Mouse (Mus musculus) right cerebral cortex, postnatal 14 days (tissue): ENCODE measurements around the gene Sohlh1.
"Not testable (repeated sequence)": the region's sequence is repeated elsewhere in the genome, so short reads cannot be mapped to it uniquely, and the experiment has no call there.

Source experiments
- DNase-seq: peaks from one replicate; pipeline ENCODE4 v3.0.0; 2022

Gene Sohlh1

DNA sequence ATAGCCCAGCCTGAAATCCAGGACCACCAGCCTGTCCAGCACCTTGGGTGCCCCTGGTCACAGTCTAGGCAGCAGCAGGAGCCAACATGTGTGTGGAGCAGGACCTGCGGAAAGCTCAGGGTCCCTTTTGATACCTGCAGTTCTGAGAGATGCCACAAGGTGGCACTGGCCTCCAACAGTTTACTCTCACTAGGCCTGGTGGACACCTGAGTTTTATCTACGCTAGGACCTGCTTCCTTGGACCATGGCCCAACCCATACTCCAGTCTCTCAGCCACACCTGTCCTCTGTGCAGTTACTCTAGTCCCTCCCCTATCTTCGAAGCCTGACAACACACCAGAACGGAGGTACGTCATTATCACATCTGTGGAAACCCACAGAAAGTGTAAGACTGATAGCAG lies 10.8 kb downstream of the Sohlh1 start:
- peak; percentile 76 for DNase-seq

DNA sequence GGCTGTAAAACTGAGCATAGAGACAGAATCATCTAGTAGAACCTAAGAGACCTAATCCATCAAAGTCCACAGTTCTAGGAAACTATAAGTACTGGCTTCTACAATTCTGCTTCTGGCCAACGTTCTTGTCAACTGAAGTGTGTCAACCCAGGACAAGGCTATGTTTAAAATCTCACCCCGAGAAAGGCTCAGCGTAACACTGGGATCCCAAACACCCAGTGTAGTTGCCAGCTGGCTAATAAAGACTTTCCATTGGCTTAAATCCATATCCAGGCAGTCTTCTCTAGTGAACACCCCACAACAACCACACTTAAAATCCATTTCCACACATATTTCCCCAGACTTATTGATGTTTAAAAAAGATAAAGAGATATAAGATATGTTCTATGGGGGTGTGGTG lies 16.3 kb downstream of the Sohlh1 start:
- no peak for DNase-seq

DNA sequence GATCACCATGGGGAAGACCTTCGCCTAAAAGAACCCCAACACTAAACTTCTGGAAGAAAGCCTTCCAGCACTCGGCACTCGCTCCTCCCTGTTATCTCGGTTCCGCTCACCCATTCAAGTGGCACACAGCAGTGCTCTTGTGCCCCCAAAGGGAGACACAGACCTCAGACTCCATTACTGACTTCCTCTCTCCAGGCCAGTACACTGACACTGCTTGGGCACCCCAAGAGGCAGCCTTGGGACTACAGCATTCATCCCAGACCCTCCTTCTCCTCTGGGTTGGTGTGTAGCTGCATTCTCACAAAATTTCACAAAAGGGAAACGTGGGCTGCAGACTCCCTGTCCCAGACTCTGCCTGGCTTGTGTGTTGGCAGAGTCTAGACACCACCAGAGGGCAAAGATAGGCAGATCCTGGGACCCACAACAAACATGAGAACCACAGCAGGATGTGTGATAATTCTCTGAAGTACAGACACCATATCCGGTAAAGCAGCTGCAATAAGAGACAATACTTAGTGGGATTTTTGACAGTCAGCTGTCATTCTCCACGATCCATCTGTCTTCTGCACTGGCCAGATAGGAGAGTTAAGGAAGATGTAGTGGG lies 18.6 kb downstream of the Sohlh1 start:
- no peak for DNase-seq

DNA sequence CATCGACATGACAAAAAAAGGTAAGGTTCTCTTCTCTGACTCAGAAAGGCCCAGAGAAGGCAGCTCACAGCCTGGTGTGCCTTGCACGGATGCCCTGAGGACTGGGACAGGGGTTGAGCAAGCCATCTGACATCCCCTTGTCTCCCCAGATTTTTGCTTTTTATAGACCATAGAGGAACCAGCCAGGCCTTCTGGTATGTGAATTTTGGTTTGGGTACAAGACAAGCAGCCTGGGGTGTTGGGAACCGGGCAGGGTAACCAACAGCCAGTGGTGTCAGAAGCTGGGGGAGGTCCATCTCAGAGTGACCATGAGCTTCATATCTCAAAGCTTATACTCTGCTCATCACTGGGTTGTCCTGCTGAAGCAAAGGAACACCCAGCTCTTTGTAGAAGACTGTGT lies 22.3 kb downstream of the Sohlh1 start:
- DNase-seq, result no peak

DNA sequence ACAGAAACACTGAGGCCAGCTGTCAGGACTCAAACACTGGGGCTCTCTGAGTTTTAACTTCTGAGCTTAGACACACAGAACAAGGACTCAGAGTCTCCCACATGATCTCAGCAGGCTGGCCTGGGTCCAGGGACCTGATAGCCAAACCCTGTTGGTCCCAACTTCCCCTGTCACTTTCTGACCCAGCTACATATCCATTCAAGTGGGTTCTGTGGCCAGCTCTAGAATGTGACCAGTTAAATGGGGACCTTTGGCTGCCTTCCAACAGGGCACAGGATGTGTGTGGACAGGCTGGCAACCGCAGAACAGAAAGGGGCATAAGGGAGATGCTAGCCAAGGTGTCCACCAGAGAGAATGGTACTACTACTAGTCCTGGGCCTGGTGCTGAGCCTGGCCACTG lies 24.2 kb downstream of the Sohlh1 start, which contains the start of gene Lcn9:
Gene Lcn9, plus strand, starts transcription at position 348 of the 400 bp plus-strand sequence.
- DNase-seq, result peak; percentile 25

DNA sequence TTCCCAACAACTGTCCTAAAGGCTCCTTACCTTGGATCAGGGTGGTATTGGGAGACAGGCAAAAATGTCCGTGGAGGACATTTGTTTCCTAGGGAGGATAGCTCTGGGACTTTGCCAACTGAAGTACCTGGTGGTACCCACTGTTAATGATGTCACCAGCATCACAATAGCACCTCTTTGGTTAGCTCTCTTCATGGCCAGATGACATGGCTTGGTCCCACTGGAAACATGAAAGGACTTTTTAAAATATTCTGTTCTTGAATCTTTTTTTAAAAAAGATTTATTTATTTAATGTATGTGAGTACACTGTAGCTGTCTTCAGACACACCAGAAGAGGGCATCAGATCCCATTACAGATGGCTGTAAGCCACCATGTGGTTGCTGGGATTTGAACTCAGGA lies 31.3 kb downstream of the Sohlh1 start, which contains the start of gene Glt6d1:
Gene Glt6d1, minus strand, starts transcription at position 101 of the 400 bp plus-strand sequence.
- DNase-seq, result not testable (repeated sequence)

DNA sequence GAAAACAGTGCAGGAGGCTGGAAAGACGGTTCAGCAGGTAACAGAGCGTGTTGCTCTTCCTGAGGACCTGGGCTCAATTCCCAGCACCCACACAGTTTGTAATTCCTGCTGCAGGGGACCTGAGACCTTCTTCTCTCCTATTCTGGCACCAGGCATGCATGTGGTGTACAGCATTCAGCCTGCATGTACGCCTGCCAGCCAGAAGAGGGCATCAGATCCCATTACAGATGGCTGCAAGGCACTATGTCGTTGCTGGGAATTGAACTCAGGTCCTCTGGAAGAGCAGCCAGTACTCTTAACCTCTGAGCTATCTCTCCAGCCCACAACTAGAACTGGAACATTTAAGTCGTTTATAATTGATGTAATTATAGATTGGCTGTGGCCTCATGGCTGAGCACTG lies 33.7 kb downstream of the Sohlh1 start:
- DNase-seq, result no peak

DNA sequence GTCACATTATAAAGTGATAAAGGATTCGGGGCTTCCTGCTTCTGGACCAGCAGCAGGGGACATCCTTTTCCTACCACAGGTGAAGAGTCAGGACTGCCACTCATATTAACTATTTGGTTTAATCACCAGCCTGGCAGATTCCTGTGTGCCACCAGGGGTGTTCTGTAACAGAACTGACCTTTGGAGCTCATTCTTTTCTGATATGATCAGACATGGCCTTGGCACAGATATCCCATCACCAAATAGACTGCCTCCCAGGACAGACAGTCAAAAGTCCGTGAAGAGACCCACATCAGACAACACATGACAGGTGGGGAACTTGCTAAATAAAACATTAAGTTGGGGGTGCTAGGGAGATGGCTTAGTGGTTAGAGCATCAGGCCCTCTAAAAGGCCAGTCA lies 35.3 kb downstream of the Sohlh1 start:
- DNase-seq, result no peak

DNA sequence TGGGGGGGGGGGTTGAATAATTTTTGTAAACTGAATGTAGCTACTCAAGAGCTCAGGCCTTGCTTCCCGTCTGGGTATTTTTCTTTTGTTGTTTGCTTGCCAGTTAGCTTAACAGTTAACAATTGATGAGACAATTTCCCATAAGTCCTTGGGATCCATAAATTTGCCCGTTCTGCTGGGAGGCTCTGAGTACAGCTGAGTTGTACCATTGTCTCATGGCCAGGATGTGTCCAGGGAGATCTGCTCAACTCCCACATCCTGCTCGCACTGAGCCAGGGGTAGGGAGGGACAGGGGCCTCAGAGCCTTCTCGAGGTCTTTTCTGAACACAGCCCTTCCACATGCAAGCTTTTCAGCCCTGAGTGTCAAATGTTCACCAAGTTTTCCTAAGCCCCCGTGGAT lies 49.0 kb downstream of the Sohlh1 start:
- DNase-seq, result no peak

DNA sequence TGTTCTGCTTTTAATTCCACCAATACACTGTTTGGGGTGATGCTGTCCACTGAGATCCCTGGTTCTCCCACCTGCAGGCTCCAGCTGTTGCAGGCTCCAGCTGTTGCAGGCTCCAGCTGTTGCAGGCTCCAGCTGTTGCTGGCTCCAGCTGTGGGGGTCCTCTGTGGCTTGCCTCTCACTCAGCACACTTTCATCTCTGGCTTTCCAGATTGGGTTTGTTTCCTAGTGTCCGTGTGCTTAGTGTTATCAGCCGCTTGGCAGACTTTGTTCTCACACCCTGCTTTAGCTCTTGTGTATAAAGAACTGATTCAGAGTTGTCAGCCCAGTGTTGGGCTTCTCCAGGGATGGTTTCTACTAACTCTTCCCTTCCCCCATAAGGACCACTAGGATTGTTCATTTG lies 49.4 kb downstream of the Sohlh1 start:
- no peak for DNase-seq
